ENCODE assay signal across 13 mouse cellular contexts in the genomic region with DNA sequence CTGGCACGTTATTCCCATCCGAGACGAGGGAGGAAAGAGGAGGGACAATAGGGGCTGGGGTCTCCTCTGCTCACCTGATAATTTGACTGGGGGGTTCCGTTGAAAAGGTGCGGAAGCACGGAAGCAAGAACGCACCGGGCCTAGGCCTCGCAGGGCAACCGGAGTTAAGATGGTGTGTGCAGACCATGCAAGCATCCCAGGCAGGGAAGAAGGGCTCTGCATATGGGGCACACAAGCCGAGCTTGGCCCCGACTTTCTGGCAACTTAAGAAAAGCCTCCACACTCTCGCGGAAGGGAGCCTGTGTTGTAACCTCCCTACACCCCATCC. TPM values are rescaled to one million over a fixed set of nuclear protein-coding genes. Genes with fewer than 3 reads are reported as not detected.
DNase-seq lines count a peak whose midpoint lies in the region; ATAC-seq lines count a peak whose summit lies in the region.
"Had no signal": no experiment of that assay in that cellular context is flagged by ENCODE, and none has a peak within 500 bp of the region (broad histone marks: within the 10 kb centered on the region; RNA-seq: fewer than 3 reads in every experiment).

No protein-coding gene starts in this region.

- peaks cover 79% of the 10 kb centered on the region for H3K27me3 ChIP-seq in hindbrain, embryonic 12.5 days
- peaks cover 90% of the 10 kb centered on the region for H3K27me3 ChIP-seq in midbrain, embryonic 13.5 days

- peak; percentile 36 for DNase-seq in testis, postnatal 10 days (ENCODE audit: low spot score)
- DNase-seq in testis, postnatal 14 days (ENCODE audit: low spot score): no peak
- DNase-seq in liver: no peak
- no peak for DNase-seq in frontal cortex, postnatal 10 days (ENCODE audit: low spot score in 2 of 2)
- no peak for DNase-seq in cerebellum, adult 11-12 months
- DNase-seq: gastrocnemius, postnatal 36 days; heart, postnatal 4 days; kidney, postnatal 10 days; layer of hippocampus, postnatal 36 days had no signal

- H3K27ac ChIP-seq in hindbrain, embryonic 12.5 days: no peak overlapping the region
- H3K27ac ChIP-seq in midbrain, embryonic 13.5 days: no peak overlapping the region
- H3K27ac ChIP-seq: liver, embryonic 15.5 days had no signal

- H3K4me3 ChIP-seq in hindbrain, embryonic 12.5 days: peak overlapping the region; percentile 7; the same call in 1 of the 2 replicates
- H3K4me3 ChIP-seq in midbrain, embryonic 13.5 days (replicated peaks): peak overlapping the region; percentile 8; the same call in 1 of the 2 replicates
- H3K4me3 ChIP-seq: liver, embryonic 15.5 days had no signal

- ATAC-seq in hindbrain, embryonic 12.5 days (ENCODE audit: low FRiP score): no peak
- ATAC-seq in midbrain, embryonic 13.5 days: no peak
- ATAC-seq: CD4-positive, CD25-positive, alpha-beta regulatory T cell, adult 4 months had no signal

- WGBS in hindbrain, embryonic 12.5 days: 2% methylated on average over 14 of the region's 14 CpGs
- WGBS in midbrain, embryonic 13.5 days: 6% methylated on average over 14 of the region's 14 CpGs

- peak overlapping the region; percentile 12; the same call in 1 of the 2 replicates for H3K4me2 ChIP-seq in hindbrain, embryonic 12.5 days (replicated peaks)
- no peak overlapping the region for H3K4me2 ChIP-seq in midbrain, embryonic 13.5 days (replicated peaks)
- H3K4me2 ChIP-seq: liver, embryonic 15.5 days had no signal

- peaks cover 8% of the 10 kb centered on the region for H3K4me1 ChIP-seq in hindbrain, embryonic 12.5 days
- H3K4me1 ChIP-seq in midbrain, embryonic 13.5 days (replicated peaks): peaks cover 14% of the 10 kb centered on the region
- H3K4me1 ChIP-seq: liver, embryonic 15.5 days had no signal

- H3K9me3 ChIP-seq in hindbrain, embryonic 12.5 days (replicated peaks): no peaks in the 10 kb centered on the region
- H3K9me3 ChIP-seq in midbrain, embryonic 13.5 days: no peaks in the 10 kb centered on the region
- H3K9me3 ChIP-seq: liver, embryonic 15.5 days had no signal

- H3K9ac ChIP-seq in hindbrain, embryonic 12.5 days: no peak overlapping the region
- H3K9ac ChIP-seq in midbrain, embryonic 13.5 days (replicated peaks): no peak overlapping the region
- H3K9ac ChIP-seq: liver, embryonic 15.5 days had no signal

- no peaks in the 10 kb centered on the region for H3K36me3 ChIP-seq in hindbrain, embryonic 12.5 days
- no peaks in the 10 kb centered on the region for H3K36me3 ChIP-seq in midbrain, embryonic 13.5 days
- H3K36me3 ChIP-seq: liver, embryonic 15.5 days had no signal

RNA-seq across cellular contexts. Expression of gene Satb2, which starts 6.0 kb away (rescaled TPM):
- polyA plus RNA-seq in hindbrain, embryonic 12.5 days (2016; fragmentation: Nextera tagmentation; extraction: Ambion mirVana): 0.98 and 1.6 TPM in 2 replicates
- 0.80 and 1.9 TPM in 2 replicates for polyA plus RNA-seq in midbrain, embryonic 13.5 days (2015; fragmentation: Nextera tagmentation; extraction: Ambion mirVana)
- polyA plus RNA-seq: CD4-positive, CD25-positive, alpha-beta regulatory T cell, adult 4 months had no signal
